Mouse (Mus musculus) olfactory bulb, adult 2 months (tissue): ENCODE data around the gene Ncam2.

Experiments
- CTCF ChIP-seq: fragments of 200-500 bp; IDR thresholded peaks from 2 replicates; pipeline ENCODE4 v1.5.1; 2012; ENCODE audit warnings: low read depth, mild to moderate bottlenecking, low read length, moderate library complexity; ENCODE audit not compliant: insufficient read depth
- POLR2A ChIP-seq: fragments of 200-500 bp; IDR thresholded peaks from 2 replicates; pipeline ENCODE4 v1.6.1; 2012; ENCODE audit warnings: mild to moderate bottlenecking, low read depth, low read length, moderate library complexity; ENCODE audit not compliant: insufficient read depth

DNA sequence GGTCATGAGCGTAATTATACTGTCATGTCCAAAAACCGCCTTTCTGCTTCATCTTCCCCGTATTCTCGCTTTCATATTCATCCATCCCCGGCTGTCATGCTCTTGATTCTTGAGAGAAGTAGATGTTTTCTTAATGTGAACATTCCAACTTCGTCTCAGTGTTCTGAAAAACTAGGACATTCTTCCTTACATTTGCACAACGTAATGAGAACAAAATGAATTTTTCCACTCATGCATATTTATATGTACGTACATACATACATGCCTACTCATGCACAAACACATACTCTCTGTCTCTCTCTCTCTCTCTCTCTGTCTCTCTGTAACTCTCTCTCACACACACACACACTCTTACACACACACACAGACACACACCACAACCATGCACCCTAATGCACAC, 173.7 kb downstream of the Ncam2 start:
- TF ChIP-seq POLR2A (no peak), CTCF (no peak)
